In the genomic region with DNA sequence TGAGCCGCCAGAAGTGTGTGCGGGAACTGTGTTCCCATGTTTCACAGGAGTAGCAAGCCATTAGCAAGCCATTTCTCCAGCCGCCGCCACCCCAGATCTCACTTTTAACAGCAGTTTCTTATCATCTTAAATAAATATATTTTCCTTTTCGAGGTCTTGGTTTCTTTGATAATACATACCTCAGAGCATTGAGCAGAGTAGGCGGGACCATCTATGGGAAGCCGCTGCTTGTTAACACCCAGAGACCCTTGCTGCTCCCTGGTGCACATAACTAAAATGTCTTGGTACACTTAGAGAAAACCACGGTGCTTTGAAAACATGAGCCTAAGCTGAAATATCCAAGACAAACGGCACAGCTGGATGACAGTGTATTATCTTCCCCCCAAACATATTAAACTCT, we compare ENCODE assay signal across 16 mouse cellular contexts.
"Had no signal": no experiment of that assay in that cellular context is flagged by ENCODE, and none has a peak within 500 bp of the region (broad histone marks: within the 10 kb centered on the region; RNA-seq: fewer than 3 reads in every experiment).

No protein-coding gene starts in this region.

- H3K27me3 ChIP-seq: liver, embryonic 13.5 days; liver, embryonic 15.5 days; lung, embryonic 15.5 days; midbrain, embryonic 15.5 days; neural tube, embryonic 12.5 days had no signal

- H3K27ac ChIP-seq: liver, embryonic 13.5 days; liver, embryonic 15.5 days; lung, embryonic 15.5 days; macrophage; midbrain, embryonic 13.5 days; midbrain, embryonic 15.5 days; neural tube, embryonic 12.5 days had no signal

- DNase-seq: liver, embryonic 13.5 days; liver, postnatal 0 days; lung, postnatal 14 days; lung, postnatal 36 days; right cerebral cortex, postnatal 14 days; thymus, adult 2 months; thymus, postnatal 25 days had no signal

- H3K4me3 ChIP-seq: liver, embryonic 13.5 days; liver, embryonic 15.5 days; lung, embryonic 15.5 days; megakaryocyte, embryonic 14.5 days; midbrain, embryonic 13.5 days; midbrain, embryonic 15.5 days; neural tube, embryonic 12.5 days had no signal

- H3K36me3 ChIP-seq: liver, embryonic 13.5 days; liver, embryonic 15.5 days; lung, embryonic 15.5 days; midbrain, embryonic 13.5 days; midbrain, embryonic 15.5 days; neural tube, embryonic 12.5 days had no signal

- H3K4me2 ChIP-seq: liver, embryonic 13.5 days; liver, embryonic 15.5 days; lung, embryonic 15.5 days; midbrain, embryonic 11.5 days; midbrain, embryonic 13.5 days; midbrain, embryonic 15.5 days; neural tube, embryonic 12.5 days had no signal

- H3K4me1 ChIP-seq: liver, embryonic 15.5 days; megakaryocyte, embryonic 14.5 days had no signal

- ATAC-seq: liver, postnatal 0 days; lung, postnatal 0 days; midbrain, embryonic 13.5 days; midbrain, embryonic 15.5 days had no signal

- H3K9me3 ChIP-seq: liver, embryonic 13.5 days; liver, embryonic 15.5 days; lung, embryonic 15.5 days; megakaryocyte, embryonic 14.5 days; midbrain, embryonic 13.5 days; midbrain, embryonic 15.5 days; neural tube, embryonic 12.5 days had no signal

- H3K9ac ChIP-seq: liver, embryonic 13.5 days; liver, embryonic 15.5 days; liver, postnatal 0 days; lung, embryonic 15.5 days; midbrain, embryonic 13.5 days; midbrain, embryonic 15.5 days; neural tube, embryonic 12.5 days had no signal
